Mouse (Mus musculus): Measurements from ENCODE around the gene Polr2g.

Gene Polr2g

DNA sequence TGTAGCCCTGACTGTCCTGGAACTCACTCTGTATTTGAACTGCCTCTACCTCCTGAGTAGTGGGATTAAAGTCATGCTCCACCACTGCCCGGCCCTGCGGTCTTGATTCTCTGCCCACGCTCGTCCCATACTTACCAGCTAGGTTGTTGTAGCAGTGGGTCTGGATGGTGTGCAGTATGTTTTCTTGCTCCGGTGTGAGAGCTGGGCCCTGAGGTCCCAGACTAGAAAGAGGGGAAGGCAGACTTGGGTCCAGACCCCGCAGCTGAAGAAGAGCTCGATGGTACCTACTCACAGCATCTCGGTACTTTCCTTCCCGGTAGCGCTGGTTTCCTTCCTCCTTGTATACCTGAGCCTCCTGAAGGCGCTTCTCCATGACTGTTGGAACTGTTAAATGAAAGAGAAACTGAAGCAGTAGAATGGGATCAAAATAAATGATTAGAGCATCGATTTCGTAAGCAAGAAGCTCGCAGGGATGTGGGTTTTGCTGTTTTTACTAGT, 20.0 kb upstream of the Polr2g start:
- DNase-seq = peak in 1 of 2 experiments; percentile 43

DNA sequence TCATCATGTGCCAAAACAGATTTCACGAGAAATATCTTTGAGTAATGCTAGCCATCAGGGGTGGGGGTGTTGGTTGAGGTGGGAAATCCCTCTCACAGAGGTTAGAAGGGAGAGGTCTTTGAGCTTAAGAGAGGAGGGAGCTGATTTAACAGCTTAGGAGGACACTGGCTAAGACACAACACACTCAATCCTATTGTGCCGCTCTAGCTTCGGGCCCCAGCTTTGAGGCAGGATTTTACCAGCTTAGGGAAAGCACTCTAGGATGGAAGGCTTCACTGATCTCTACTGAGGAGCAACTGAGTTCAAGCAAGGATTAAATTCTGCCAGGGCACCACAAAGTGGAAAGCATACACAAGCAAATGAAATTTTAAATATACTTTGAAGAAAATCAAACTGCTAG, 18.6 kb upstream of the Polr2g start:
- DNase-seq = no peak

DNA sequence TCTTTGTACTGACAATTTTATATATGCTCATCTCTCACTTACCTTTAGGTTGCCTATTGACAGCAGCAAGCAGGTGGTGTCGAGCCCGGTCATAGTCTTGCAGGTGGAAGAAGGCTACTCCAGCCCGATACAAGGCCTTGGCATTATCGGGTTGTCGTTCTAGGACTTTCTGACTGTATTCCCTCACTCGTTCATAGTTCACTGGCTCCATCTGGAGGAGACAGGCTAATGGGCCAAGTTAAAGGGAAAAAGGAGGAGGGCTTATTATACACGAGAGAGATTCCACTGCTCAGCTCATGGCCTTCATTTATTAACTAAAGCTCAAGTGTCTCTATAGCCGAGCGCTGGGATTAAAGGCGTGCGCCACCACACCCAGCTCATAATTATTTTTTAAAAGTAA, 17.4 kb upstream of the Polr2g start:
- peak; percentile 48 to 50 for DNase-seq

DNA sequence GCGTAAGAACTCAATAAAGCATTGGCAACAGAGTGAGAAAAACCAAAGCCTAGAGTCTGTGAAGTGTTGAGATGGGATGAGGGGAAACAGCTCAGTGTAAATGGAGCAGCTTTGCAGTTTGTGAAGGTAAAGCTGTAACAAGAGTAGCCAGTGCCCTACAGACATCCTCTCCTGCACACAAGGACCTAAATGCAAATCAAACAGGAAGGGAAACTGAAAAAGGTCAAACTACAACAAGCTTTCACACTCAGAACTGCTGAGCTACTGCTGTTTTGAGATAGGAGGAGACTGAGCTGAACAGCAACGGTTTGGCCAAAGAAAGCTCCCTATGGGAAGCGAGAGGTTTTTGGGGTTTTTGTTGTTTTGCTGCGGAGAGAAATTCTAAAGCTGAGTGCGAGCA, 8.4 kb upstream of the Polr2g start:
- DNase-seq = no peak

DNA sequence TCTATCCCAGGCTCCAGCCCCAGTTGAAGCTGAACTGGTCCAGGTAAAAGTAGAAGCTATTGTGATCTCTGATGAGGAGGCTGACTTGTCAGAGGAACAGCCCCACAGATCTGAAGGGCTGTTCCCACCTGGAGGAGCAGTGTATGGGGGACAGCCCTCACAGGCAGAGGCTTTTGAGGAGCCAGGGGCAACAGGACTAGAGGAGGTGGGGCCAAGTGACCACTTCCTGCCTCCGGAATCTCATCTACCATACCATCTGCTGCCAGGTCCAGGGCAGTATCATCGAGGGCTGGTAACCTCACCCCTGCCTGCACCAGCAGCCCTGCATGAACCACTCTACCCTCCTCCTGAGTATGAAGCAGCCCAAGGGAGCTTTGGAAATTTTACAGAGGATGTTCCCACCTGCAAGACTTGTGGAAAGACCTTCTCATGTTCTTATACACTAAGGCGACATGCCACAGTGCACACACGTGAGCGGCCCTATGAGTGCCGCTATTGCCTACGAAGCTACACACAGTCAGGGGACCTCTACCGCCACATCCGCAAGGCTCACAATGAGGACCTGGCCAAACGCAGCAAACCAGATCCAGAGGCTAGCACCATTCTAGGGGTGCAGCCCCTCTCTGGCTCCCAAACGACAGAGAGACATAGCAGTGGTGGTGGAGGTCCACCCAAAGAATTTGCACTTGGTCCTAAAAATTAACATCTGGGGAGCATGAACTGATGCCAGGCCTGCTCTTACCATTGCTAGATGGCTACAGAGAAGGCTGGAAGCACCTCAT, 5.7 kb upstream of the Polr2g start:
- DNase-seq = no peak

DNA sequence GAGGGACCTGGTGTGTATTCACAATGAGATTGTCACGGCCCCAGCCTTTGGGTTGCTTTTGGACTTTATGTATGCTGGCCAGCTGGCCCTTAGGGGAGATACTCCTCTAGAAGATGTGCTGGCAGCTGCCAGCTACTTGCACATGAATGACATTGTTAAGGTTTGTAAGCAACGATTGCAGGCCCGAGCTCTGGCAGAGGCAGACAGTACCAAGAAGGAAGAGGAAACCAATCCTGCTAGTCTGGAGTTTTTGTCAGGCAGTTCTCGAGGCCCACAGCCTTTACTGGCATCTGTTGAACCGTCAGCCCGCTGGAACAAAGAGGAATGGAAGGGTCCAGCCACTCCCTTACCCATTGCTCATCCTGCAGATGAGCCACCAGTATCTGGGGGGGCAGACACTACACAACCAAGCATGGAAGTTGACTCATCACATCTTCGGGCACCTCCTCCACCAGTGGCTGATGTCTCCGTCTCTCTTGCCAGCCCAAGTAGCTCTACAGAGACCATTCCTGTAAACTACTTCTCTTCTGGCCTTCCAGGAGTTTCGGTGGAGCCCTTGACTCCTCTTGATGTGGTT, 4.9 kb upstream of the Polr2g start:
- DNase-seq = no peak

DNA sequence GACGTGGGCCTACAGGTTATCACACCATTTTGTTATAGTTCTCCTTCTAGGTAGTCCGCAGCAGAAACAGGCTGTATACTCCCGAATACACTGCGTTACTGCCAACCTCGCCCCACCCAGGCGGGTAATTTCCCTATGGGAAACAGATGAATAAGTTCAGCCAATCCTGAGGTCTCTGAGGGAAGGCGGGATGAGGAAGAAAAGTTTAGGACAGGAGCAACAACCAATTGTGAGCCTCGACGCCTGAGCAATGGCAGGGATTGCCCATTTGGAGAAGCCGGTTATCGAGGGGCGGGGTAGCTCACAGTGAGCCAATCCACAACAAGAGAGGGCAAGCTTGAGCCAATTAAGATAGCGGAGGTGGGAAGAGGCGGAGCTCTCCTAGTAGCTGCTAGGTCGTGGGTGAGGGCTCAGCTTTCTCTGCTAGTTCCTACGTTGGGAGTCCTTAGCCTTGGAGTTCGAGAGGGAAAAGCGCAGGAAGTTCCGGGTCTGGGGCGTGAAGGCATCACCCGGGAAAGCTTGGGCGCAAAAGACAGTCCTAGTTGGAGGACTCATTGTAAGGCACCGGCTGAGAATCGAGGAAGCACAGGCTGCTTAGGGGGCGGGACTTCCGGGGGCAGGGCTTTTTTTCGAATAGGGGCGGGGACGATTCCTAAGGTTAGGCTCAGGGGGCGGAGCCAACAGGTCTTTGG, 3.9 kb upstream of the Polr2g start, which contains the start of gene Zbtb3:
TSS of gene Zbtb3 (plus strand) at position 426 of the 692 bp plus-strand sequence.
- peak; percentile 96 to 99 for DNase-seq

DNA sequence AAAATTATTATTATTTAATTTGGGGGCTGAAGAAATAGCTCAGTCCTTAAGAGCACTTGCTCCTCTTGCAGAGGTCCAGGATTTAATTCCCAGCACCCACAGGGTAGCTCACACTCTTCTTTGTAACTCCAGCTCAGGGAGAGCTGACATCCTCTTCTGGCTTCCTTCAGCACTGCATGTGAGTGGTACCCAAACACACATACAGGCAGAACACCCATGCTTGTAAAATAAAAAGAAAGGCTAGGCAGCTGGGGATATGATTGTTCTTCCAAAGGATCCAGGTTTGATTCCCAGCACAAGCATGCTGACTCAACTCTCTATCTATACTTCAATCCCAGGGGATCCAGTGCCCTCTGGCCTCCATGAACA, 554 bp upstream of the Polr2g start:
- no peak for DNase-seq

DNA sequence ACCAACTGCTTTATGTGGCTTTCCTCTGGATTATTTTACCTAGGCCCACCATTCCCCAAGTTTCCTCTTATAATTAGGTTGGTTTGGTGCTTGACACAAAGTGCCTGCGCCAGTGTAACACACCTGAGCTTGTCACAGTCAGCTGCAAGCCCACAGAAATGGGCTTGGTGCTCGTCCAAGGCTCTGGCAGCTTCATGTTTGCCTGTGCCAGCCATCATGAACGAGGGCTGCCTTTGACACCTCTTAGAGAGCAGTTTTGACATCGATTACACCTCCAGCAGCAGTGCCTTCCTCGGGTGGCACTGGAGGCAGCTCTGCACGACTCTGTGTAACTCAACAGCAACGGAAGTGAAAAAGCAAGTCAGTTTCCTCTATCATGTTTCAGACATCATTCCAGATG, 8.2 kb downstream of the Polr2g start:
- DNase-seq = no peak

DNA sequence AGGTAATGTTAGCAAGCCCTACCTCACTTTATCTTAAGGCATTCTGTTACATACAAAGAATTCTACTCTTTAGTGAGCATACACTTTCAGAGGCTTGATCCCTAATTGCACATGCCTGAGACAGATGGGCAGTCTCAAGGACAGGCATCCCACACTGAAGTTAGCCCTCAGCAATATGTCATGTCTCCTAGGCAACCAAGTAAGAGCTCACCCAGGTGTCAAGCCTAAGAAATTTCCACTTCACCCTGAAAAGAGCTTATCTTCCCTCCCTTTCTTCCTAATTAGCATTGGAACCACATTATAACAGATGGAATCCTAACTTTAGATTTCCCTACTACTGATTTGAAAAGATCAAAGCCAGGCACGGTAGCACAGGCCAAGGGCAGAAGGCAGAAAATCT, 9.2 kb downstream of the Polr2g start:
- DNase-seq = no peak

DNA sequence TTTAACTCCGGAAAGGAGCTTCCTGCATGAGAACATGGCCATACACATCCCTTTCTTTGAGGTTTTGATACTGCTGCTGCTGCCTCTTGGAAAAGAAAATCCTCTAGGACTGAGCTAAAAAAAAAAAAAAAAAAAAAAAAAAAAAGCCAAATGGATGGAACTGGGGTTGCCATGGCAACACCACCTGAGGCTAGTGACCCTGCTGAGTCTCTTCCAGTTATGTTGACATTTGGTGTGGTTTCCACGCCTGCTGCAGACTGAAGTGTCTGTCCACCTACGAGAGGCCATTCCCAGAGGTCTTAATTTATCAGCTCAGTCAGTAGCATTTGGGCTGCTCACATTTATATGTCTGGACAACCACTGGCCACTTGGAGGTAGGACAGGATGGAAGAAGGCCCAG, 9.9 kb downstream of the Polr2g start:
- DNase-seq = no peak

DNA sequence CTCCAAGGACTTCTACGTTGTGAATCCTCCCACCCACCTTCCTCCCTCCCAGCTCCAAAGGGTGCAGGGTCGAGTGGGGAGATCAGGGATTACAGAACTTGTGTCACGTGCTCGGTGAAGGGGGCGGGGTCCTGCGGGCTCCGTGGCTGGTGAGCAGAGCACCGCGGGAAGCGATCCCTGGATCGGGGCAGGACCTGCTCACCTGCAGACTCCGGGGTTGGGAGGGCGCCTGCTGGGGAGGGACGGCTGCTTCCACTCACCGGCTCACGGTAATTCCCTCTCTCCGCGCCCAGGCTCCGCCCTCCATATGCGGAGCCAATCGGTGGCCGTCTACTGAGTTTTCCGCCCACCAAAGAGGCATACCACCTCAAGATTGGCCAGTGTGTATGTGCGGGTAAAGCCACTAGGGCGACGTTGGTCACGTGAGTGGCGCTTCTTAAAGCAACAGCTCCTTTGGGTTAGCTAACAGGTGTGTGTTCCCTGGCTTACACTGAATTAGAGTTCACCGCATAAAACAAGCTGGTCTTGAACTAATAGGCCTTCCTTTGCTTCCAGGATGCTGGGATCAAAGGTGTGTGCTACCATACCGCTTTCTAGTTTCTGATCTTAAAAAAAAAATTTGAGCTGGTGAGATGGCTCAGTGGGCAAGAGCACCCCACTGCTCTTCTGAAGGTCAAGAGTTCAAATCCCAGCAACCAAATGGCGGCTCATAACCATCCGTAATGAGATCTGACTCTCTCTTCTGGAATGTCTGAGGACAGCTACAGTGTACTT, 12.2 kb downstream of the Polr2g start, which contains the start of gene Taf6l:
TSS of gene Taf6l (minus strand) at position 410 of the 774 bp plus-strand sequence.
- peak; percentile 98 for DNase-seq

DNA sequence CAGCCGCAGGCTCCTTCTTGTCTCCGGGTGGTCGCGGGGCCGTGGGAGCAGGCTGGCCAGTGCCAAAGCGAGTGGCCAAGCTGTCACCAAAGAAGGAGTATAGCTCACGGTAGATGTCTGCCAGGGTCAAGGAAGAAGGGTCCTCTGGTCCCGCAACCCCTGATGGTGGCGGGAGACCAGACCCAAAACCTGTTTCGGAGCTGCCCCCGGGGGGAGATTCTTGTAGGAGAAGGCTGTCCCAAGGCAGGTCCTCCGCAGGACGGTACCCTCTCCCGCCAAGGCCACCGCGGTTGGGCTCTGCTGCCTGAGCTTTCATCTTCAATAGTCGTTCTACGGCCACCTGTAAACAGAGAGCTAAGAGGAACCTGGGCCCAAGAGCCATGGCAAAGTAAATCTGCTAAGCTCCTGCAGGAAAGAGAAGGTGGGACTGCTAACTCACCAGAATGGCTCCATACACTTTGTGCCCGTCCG, 23.4 kb downstream of the Polr2g start:
- peak in 1 of 2 experiments; percentile 56 for DNase-seq

DNA sequence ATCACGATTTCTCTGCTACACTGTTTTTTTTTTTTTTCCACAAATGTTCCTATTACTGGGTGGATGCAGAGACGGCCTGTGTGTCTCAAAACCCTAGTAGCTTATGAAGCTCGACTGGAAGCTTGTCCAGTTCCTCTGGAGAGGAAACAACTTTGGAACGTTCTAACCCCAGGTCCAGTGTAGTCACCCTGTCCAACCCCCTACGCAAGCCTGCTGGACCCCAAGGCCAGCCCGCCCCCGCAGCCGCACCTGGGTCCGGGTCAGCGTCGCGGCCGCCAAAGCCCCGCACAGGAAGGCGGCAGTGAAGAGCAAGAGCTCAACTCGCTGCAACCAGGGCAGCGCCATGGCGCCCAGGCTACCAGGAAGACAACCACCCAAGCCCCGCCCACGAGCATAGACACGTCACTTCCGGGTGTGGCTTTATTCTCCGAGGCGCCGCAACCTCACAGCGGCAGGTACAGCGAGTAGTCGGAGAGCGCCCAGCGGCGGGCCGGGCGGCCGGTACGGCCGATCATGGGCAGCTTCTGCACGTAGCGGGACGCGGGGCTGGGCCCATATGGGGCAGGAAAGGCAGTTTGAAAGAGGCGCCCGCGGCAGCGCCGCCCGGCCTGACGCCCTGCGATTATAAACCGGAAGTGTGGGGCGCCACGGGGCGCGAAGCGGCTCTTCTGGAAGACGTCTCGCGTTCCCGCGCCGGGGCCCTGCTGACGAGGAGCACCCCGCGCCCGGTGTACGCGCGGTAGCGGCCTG, 24.1 kb downstream of the Polr2g start, which contains the start of gene Tmem179b:
TSS of gene Tmem179b (minus strand) at position 382 of the 750 bp plus-strand sequence.
- DNase-seq = peak; percentile 97

DNA sequence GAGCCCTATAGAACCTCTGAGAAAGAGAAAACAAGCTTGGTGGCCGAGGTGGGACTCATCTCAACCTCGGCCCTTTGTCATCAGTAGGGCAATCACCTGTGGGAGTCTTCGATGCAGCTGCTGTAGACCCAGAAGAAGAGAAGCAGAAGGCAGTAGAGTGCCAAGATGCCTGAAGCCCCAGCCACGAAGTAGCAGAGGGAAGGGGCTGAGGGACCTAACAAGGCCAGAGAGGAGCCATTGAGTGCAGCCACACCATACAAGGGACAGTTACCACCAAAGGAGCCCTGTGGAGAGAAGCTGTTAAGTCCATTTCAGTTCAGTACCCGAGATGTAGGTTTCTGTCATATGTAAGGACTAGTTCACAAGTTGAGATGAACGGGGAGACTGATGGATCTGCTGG, 25.0 kb downstream of the Polr2g start:
- peak in 1 of 2 experiments; percentile 29 for DNase-seq

DNA sequence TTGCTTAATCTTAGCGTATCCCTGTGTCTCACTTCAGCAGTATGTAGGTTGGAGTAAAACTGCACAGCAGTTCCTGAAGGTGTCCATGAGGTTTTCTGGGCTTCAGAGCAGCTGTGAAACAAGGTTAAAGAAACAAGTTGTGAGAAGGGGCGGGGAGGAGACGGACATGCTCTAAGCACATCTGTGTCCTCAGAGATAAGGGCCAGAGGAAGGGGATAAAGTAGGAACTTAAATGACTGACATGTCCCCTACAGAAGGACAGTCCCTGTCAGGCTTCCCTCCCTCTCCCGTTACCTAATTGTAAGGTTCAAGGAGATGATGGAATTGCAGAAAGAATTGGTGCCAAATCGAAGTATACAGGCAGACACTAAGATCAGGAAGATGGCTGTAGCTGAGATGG, 25.4 kb downstream of the Polr2g start:
- no peak for DNase-seq

DNA sequence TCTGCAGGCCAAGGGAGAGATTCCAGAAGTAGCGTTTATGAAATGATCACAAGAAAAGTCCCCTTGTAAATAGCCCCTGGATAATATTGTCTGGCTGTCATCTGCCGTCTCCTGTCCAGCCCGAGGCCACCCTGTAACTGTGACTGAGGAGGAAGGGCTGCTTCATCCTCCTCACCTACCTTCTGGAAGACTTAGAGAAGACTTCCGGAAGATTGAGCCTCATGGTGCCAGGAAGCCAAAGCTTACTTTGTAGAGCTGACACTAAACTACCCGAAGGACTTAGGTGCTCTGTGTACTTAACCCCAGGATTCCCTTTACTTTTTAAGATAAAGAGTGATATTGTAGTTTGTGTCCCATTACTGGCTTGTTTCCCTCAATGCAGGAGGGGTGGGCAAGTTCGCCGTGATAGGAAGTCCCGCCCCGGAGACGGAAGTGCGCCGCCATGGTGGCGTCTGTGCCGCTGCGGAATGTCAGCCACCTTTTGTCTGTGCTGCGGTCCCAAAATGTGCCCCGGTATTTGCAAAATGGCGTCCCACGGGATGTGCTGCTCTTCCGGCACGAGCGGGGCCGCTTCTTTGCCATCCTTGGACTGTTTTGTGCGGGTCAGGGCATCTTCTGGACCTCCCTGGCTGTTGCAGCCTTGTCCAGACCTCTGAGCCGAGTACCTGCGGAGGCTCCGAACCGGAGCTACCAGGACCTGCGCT, 27.7 kb downstream of the Polr2g start, which contains the start of gene Tmem223:
TSS of gene Tmem223 (plus strand) at position 430 of the 704 bp plus-strand sequence.
- DNase-seq = peak; percentile 83 to 91

DNA sequence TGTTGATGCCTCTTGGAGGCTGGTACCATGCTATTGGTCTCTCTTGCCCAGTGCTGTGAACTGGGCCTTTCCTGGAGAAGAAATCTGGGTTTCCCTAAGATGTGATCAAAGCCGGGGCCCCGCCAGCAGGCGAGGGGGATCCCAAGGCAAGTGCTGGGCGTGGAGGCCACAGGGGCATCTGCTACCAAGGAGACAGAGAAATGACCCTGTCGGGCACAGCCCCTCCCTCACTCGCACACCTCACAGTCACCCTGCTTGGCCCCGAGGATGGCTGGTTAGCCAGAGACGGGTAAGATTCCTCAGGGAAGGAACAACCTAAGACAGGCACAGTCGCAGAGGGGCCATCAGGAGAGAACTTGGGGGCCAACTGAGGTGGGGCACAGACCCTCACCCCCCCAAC, 32.8 kb downstream of the Polr2g start:
- no peak for DNase-seq

DNA sequence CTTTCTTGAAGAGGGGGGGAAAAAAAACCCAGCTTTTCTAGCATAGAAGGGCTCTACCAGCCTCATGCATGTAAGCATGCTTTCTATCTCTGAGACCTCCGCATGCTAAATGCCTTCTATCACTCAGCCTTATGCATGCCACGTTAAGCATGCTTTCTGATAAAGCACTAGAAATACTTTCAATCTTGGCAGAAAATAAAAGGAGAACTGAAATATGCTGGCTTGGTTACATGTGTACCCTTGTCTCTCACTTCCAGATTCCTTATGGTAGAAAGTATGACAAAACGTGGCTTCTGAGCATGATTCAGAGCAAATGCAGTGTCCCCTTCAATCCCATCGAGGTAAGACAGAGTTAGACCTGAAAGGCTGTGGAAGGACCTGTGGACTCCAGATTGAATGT, 35.1 kb downstream of the Polr2g start:
- no peak for DNase-seq

DNA sequence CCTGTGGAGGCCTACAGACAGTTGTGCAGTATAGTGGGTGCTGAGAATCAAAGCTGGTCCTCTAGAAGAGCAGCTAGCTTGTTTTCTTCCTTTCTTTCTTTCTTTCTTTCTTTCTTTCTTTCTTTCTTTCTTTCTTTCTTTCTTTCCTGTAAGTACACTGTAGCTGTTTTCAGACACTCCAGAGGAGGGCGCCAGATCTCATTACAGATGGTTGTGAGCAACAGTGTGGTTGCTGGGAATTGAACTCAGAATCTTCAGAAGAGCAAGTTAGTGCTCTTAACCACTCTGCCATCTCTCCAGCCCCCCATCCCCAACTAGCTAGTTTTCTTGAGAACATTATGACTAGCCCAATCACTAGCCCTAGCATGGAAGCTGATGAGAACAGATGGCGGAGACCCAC, 37.6 kb downstream of the Polr2g start:
- no peak for DNase-seq

DNA sequence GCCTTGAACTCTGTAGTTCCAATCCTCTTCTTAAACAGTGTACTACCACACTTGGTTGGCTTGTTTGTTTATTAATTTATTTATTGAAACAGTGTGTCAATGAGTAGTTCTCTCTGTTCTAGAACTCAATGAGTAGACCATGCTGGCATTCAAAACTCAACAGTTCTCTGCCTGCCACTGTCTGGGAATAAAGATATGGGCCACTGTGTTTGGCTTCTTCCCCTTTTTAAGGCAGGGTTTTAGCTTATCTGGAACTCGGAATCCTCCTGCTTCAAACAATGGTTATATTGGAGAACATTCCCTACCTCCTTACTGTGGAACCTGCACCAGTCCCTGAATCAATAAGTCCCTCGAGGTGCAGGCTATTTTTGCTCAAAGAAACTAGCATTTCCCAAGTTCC, 39.5 kb downstream of the Polr2g start:
- no peak for DNase-seq
